Mouse (Mus musculus) B cell, adult 2 months (primary cell): ENCODE results near the gene Gm3646.
A peak's percentile ranks its signal among the peaks of the same experiment; 100 is the strongest.

Source experiments
- DNase-seq, 2 experiments: peaks; one replicate each; pipeline ENCODE4 v3.0.0; 2022

Gene Gm3646

DNA sequence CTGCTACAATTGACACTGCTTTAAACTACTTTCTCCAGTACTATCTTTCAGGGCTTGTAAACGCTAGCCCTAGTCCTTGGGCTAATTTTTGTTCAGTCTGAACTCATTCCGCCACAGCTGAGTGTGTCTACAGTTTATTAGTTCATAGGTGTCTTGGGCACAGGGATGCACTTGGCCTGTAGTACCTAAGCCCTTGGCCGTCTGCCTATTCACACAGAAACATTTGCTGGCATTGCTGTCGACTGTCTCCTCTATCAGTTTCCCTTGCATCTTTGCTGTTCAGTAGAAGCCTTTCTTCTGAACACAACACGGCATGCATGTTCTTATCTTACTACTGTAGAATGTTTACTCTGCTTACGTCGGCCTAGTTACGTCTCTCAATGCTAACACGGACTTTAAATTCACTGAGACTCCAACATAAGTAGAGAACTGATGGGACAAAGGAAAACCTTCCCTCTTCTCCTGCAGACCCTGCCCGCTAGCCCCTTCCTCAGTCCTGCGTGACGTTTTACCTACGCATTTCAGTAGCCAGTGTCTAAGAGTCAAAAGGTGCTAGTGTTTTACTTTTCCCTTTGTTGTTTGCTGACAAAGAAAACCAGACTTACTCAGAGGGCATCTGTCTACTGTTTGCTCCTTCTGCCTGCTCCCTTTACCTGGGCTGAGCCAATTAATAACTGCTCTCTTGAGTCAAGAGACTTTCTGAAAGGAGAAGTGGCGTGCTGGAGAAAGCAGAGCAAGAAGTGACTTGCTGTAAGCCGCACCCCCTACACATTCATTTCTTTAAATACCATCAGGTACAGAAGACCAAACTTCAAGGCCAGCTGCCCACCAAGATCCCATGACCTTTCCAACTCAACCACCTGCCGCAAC, 25.8 kb downstream of the Gm3646 start:
- no peak for DNase-seq

DNA sequence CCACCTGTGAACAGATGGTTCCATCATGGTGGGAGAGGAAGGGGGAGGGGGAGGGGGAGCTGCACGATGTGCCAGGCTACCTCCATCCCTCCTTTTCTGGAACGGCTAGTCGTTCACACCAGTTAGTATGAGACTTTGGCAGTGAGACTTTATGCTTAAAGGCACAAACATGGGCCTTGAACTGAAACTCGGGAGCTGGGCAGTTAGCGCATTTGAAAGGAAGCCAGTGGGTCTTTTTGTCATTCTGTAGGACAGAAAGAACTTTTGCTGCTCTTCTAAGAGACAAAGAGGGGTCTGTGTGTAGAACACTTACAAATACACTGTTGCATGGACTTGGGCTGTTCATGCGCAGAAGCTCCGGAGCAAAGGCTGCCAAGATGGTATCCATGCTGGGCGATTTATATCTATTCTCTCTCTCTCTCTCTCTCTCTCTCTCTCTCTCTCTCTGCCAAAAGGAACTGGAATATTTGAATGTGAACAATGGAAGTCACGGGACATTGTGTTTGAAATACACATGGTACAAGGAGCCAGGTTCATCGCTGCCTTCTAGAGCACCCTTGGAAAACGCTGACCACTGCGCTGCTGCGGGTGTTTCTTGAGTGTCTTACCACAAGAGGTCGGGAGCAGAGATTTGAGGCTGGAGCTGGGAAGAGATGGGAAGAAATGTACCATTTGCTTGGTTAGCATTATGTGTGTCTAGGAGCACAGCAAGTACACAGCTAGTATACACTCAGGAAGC, 31.0 kb downstream of the Gm3646 start:
- DNase-seq = no peak

DNA sequence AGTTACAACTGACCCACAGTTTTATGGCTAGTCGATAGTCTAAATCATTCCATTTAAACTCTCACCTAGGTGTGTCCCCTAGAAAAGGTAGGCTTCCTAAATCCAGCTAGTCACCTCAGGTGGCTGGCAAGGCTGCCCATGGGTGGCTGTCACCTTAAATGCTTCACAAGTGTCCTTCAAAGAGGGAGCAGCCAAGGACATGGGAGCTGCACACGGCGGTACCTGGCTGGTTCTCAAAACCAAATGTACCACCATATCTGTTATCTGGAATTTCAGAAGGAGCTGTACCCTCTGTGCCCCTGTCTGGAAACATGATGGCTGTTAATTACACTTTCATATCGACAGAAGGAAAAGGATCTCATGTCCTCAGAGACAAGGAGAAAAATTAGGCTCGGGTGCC, 31.6 kb downstream of the Gm3646 start:
- no peak for DNase-seq

DNA sequence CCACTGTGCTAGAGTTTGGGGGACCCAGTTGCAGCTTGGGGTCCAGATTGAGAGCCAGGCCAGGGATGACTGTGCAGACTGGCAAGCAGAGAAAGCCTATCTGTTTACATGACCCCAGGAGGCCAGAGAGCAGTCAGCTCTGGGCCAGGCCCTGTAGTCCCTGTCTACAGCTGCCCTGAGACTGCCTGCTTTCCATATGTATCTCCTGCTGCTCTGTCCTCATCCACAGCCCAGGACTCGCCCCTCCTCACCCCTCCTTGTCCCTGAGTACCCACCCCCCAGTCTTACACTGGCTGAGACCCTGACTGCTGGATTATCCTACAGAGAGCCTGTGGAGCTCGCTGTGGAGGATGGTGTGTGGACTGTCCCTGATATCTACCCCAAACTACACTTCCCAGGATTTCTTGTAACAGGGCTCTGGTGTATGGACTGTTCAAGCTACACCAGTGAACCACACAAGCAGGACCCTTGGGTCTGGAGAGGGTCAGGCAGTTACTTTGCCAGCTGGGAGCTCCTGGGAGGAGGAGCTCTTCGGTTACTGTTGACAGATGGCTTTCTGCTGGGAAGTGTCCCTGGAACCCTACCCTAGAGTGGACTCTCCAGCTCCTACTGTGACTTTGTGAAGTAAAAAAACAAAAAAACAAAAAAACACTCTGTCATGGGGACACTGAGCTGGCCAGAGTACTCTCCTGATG, 32.6 kb downstream of the Gm3646 start:
- no peak for DNase-seq

DNA sequence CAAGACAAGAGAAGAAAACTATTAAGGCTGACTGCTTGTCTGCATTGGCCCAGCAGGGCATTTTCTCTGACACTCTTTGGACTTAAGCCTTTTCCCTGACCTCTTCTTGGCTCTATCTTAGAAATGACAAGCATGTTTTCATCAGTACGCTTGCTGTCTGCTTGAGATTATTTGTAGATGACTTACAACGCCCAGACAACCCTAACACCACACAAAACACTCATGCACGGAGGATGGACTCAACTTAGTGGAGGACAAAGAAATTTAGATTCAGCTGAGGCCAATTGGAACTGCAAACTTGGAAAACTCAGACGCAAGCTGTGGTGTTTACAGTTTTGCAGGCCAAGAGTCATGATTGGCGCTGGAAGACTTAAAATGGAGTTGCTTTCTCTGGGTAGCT, 34.7 kb downstream of the Gm3646 start:
- no peak for DNase-seq

DNA sequence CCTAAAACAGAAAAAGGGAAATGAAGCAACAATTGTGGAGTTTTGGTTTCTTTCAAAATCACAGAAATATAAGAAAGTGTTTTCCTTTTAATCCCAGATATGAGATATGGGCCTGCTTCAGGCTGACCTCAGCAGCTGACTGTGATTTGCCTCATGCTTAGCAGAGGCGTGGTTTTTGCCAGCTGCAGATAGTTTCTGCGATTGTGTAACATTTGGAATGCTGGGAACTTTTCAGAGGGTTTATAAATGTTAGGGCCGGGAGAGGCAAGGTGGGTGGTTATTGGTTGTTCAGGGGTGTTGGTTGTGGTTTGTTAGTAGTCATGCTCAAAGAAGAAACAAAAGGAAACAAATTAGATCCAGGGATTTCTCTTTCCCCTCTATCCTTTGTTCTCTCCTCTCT, 37.1 kb downstream of the Gm3646 start:
- no peak for DNase-seq

DNA sequence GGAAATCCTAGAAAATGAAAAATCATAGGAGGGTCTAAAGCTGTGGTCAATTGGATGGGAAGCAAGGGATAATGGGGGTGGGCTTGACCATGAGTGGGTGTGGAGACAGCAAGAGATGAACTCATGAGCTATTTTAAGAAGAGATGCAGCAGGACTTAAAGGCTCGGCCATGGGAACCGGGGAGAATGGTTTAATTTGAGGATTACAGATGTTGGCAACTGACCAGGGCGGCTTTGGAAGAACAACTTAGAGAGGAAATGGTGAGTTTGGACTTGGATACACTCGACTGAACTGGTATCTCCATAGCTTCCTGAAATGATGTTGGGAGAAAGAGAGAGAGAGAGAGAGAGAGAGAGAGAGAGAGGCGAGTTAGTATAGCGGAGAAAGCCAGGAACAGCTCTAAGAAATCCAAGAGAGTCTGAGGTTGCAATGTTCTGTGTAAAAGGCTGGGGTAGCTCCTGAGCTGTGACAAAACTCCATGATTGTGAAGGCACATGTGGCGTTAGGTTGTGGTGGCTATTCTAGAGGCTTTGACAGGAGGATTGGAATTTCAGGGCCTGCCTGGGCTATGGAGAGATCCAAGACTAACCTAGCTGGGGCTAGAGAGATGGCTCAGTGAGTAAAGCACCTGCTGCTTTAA, 39.2 kb downstream of the Gm3646 start:
- DNase-seq = no peak

DNA sequence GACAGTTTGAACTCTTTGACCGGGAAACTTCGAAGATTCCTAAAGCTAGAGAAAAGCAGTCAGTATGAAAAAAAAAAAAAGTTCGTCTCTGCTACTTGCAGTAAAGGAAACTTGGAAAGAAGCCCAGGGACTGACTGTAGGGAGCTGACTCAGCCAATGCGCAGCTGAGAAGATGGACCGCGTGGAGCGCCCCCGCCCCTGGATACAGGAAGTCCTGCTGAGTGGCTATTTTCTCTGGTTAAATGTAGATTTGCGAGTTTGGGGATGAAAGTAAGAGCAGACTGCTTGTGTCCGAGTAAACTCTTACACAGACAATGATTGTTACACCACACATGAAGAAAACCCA, 43.1 kb downstream of the Gm3646 start:
- peak; percentile 25 to 35 for DNase-seq

DNA sequence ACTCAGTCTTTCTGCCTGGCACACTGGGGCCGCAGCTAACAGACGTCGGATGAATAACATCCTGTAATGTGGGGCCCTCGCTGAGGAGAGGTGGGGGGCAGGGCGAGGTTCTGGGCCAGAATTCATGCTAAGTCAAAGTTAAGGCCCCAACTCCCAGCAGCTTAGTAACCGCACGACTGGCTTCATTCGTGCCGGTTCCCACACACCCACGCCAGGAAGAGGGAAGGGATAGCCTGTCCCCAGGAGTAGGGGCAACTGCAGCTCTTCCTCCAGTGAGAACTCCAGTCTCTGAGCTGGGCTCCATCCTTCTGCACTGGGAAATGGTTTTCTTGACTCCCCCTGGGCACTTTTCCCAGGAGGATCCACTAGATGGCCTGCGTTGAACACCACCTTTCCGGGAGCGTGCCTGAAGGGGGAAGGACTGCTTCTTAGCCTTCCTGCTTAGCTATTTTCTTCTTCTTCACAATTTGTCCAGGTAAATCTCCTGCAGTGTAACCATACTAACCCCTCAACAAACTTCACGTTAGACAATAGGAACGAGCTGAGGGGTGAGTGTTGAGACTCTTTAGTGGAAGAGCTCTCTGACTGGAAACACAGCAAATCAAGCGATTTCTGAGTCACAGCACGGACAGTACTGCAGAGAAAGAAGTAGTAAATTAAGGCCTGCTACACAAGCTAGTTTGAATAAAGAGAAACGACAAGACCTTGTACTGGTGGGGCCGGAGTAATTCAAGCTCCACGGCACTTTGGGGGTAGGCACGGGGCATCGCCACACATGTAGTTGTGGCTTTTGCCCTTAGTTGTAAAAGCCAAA, 43.7 kb downstream of the Gm3646 start:
- DNase-seq = peak; percentile 15 to 16

DNA sequence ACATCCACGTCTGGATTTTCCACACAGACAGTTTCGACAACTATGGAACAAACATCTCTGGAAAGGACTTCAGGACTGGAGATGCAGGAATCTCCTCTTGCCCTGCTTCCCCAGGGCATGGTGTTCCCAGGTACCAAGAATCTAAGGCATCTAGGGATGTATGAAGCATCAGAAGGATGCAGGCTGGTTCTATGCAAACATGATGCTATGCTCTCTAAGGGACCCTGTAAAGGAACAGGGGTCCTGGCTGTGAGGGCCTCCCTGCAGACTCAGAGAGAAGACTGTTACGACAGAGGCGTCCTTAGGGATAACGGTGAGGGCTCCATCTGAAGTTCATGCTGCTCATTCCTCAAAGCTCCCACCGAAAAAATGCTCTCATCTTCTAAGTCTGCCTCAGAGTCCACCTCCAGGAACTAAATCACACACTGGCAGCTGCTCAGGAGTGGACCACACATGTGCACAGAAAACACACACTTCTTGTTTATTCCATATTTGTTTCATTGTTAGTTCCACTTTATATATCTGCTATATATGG, 44.9 kb downstream of the Gm3646 start:
- no peak for DNase-seq

DNA sequence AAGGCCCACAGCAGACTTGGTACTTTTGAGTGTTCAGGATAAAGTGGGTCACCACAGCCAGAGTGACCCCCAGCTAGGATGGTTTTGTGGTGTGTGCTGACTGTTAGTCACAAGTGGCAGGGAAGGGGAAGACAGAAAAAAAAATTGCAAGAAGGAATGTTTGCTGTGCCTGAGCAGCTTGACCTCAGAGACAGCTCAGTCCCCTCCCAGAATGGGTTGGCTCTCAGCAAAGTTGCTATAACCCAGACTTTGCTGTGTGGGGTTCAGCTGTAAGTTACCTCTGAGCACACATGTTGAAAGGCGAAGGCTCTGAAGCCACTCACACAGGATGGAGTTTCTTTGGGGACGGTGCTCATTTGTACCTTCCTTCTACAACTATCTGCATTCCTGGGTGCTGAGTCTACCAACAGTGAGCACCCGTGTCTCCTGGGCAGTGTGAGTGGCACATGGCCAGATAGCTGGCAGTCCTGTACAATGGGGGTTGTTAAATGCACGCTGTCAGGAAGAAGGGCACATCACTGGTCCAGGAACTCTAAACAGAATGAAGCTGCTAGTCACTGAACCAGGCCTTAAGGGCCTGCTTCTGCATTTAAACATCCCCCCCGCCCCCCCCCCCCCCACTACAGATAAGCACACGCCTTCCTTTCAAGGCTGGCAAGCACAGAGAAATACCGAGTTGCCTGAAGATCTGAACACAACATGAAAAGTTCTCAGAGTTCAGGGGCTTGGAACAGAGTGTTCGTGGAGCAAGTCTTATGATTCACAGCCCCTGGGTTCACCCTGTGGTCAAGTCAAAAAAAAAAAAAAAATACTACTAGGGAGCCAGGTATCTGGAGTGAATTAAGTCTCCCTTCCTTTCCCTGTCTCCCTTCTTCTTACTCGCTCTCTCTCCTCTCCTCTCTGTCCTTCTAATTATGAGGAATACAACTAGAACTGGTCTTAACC, 45.6 kb downstream of the Gm3646 start:
- DNase-seq = no peak

DNA sequence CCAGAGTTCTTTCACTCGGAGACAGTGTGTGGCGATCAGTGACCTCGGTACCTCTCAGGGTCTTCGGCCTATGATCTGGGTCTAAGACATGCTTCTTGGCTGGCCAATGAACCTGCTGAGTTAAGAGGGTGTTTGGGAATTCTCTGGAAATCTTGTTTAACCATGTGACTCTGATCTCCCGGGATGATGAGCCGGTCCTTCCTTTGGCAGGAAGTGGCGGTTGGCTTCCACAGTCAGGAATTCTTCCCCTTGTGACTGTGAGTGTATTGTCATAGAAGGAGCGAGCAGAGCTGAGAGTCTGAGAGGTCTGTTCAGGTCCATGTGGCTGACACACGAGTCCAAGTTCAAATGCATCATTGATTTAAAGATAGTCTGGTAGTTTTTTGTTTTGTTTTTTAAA, 46.9 kb downstream of the Gm3646 start:
- no peak for DNase-seq

DNA sequence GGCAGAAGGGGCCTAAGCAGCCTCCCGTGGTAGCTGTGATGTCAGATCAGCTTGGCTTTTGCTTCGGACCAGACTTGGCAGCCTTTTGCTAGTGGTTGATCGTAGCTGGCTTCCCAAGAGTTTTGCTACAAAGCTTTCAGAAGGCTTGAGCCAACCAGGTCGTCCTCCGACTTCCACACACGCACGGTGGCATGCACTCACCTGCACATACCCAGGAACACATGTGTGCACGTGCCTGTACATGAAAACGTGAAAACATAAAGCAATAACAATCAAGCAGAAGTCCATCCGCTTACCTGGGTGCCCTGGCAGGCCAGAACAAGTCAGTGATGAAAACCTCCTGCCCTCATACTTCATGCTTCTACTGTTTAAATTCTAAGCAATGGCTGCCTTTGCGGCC, 48.2 kb downstream of the Gm3646 start:
- DNase-seq = no peak

DNA sequence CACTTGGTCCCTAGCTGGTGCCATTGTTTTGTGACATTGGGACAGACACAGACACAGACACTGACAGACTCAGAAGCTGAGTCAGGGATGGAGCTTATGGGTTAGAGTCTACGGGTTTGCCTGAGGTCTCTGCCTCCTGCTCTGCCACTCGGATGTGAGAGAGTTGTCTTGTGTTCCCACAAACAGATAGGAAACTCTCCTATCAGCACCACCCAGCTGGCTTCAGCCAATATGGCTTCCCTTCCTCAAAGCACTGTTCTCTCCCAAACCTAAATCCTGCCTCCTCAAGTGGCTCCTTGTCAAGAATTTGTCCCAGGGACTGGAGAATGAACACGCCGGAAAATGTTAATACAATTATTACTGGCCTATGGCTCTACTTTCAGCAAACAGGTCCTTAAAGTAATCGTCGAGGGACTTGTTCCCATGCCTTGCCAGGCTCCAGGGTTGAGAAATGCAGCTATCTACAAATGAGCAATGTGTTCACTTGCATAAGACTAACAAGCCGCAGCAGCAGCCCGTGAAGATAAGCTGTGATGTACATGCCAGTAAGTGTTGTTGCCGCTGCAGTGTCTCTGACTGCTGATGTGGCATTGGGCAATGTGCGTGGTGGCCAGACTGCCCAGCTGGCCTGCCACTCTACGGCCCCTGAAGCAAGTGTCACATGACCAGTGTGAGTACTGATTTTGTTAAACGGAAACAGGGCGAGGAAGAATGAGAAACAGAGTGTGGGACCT, 50.7 kb downstream of the Gm3646 start:
- no peak for DNase-seq
